Mouse (Mus musculus) kidney, postnatal 0 days (tissue): ENCODE results near the gene Ciita. TPM values are rescaled to one million over a fixed set of nuclear protein-coding genes. Genes with fewer than 3 reads are reported as not detected.

ENCODE experiments used
- ATAC-seq: fragments of 200-750 bp; cut with Nextera tagmentation; replicated peaks from 2 replicates; pipeline ENCODE4 v1.8.0; 2017; ENCODE audit warnings: low read depth, moderate number of reproducible peaks, moderate TSS enrichment, moderate library complexity; ENCODE audit not compliant: low FRiP score
- DNase-seq: peaks from one replicate; pipeline ENCODE4 v3.0.0-alpha.2; 2016; ENCODE audit warnings: low spot score
- H3K27ac ChIP-seq: fragments of 300-500 bp; sonication (generic); 2 replicates; pipeline ENCODE4 v1.5.1; 2014; ENCODE audit warnings: mild to moderate bottlenecking
- H3K27me3 ChIP-seq: fragments of 300-500 bp; sonication (generic); 2 replicates; pipeline ENCODE4 v1.6.1; 2014; ENCODE audit warnings: low read length, mixed read lengths; ENCODE audit not compliant: insufficient read depth
- H3K36me3 ChIP-seq: fragments of 300-500 bp; sonication (generic); 2 replicates; pipeline ENCODE4 v1.6.1; 2014; ENCODE audit warnings: low read length, mixed read lengths; ENCODE audit not compliant: insufficient read depth
- H3K4me1 ChIP-seq: fragments of 300-500 bp; sonication (generic); replicated peaks from 2 replicates; pipeline ENCODE4 v1.6.1; 2014; ENCODE audit warnings: antibody characterized with exemption, low read length, mixed read lengths; ENCODE audit not compliant: insufficient read depth
- H3K4me2 ChIP-seq: fragments of 300-500 bp; sonication (generic); 2 replicates; pipeline ENCODE4 v1.6.1; 2014; ENCODE audit warnings: mild to moderate bottlenecking, low read length, moderate library complexity, mixed read lengths
- H3K4me3 ChIP-seq: fragments of 300-500 bp; sonication (generic); replicated peaks from 2 replicates; pipeline ENCODE4 v1.5.1; 2014; ENCODE audit warnings: low read depth, low read length
- H3K9ac ChIP-seq: fragments of 300-500 bp; sonication (generic); 2 replicates; pipeline ENCODE4 v1.6.1; 2014; ENCODE audit warnings: low read depth, low read length
- H3K9me3 ChIP-seq: fragments of 300-500 bp; sonication (generic); replicated peaks from 2 replicates; pipeline ENCODE4 v1.6.1; 2016; ENCODE audit warnings: low read length, inconsistent platforms, mixed read lengths
- CTCF ChIP-seq: IDR thresholded peaks from 2 replicates; pipeline ENCODE4 v1.5.1; 2016; ENCODE audit warnings: antibody characterized with exemption, low read depth, mild to moderate bottlenecking, moderate library complexity
- WGBS: fragments of 180-500 bp; shearing (Covaris S2); extraction: QIAGEN DNeasy Blood & Tissue Kit; methylation state at CpG from one replicate; pipeline ENCODE4 v1.1.7; 2014; 5-methylcytosine and 5-hydroxymethylcytosine counted together
- polyA plus RNA-seq: library from polyadenylated mRNA; unstranded; fragments of >200 nt; fragmentation: Nextera tagmentation; extraction: Ambion mirVana; gene quantifications from 2 replicates; pipeline ENCODE4 v1.2.1, GENCODE M21; 2015

Gene Ciita
- polyA plus RNA-seq, 1 experiment from 2014 or later, result 0.95 TPM

GRCm38 (mm10) chr16:10544995-10545622, 65.2 kb downstream of the Ciita start, which contains the start of gene Clec16a:
Gene Clec16a (plus strand): TSS chr16:10545339.
- Histone ChIP-seq H3K36me3 (no peaks in the 10 kb centered on the region), H3K4me2 (peak within 1 kb of the TSS; percentile 68), H3K4me3 (peak within 1 kb of the TSS; percentile 89), H3K9ac (peak within 1 kb of the TSS; percentile 82), H3K9me3 (no peaks in the 10 kb centered on the region), H3K27ac (peak within 1 kb of the TSS; percentile 74), H3K4me1 (peaks cover 27% of the 10 kb centered on the region; the same call in 1 of the 2 replicates), H3K27me3 (no peaks in the 10 kb centered on the region)
- ATAC-seq (peak; percentile 92), DNase-seq (peak; percentile 98)
- no peak for TF ChIP-seq CTCF
- WGBS, result under 1% methylated on average over 58 of the region's 58 CpGs

GRCm38 (mm10) chr16:10546865-10547264, 67.0 kb downstream of the Ciita start:
- no peak for DNase-seq
- 56% methylated on average over 3 of the region's 3 CpGs for WGBS
- Histone ChIP-seq H3K27ac (no peak overlapping the region), H3K4me2 (no peak overlapping the region), H3K27me3 (no peaks in the 10 kb centered on the region), H3K4me1 (peaks cover 10% of the 10 kb centered on the region; the same call in 1 of the 2 replicates), H3K4me3 (no peak overlapping the region), H3K36me3 (no peaks in the 10 kb centered on the region), H3K9ac (no peak overlapping the region), H3K9me3 (no peaks in the 10 kb centered on the region)
- TF ChIP-seq CTCF, result no peak
- ATAC-seq, result no peak

GRCm38 (mm10) chr16:10548938-10549337, 69.1 kb downstream of the Ciita start:
- no peak for ATAC-seq
- WGBS, result 66% methylated on average over 3 of the region's 3 CpGs
- Histone ChIP-seq H3K27me3 (no peaks in the 10 kb centered on the region), H3K4me1 (peaks cover 10% of the 10 kb centered on the region; the same call in 1 of the 2 replicates), H3K36me3 (no peaks in the 10 kb centered on the region), H3K27ac (no peak overlapping the region), H3K9me3 (no peaks in the 10 kb centered on the region), H3K4me3 (no peak overlapping the region), H3K9ac (no peak overlapping the region), H3K4me2 (no peak overlapping the region)
- no peak for TF ChIP-seq CTCF
- DNase-seq, result no peak

GRCm38 (mm10) chr16:10549600-10549999, 69.7 kb downstream of the Ciita start:
- no peak for TF ChIP-seq CTCF
- H3K4me2 ChIP-seq, result no peak overlapping the region
- H3K4me1 ChIP-seq, result peaks cover 10% of the 10 kb centered on the region; the same call in 1 of the 2 replicates
- WGBS, result 62% methylated on average over 2 of the region's 2 CpGs
- H3K27ac ChIP-seq, result no peak overlapping the region
- H3K27me3 ChIP-seq, result no peaks in the 10 kb centered on the region
- no peaks in the 10 kb centered on the region for H3K36me3 ChIP-seq
- no peaks in the 10 kb centered on the region for H3K9me3 ChIP-seq
- ATAC-seq (no peak), DNase-seq (no peak)
- no peak overlapping the region for H3K9ac ChIP-seq
- no peak overlapping the region for H3K4me3 ChIP-seq

GRCm38 (mm10) chr16:10551592-10551991, 71.7 kb downstream of the Ciita start:
- DNase-seq (no peak), ATAC-seq (no peak)
- Histone ChIP-seq H3K4me2 (no peak overlapping the region), H3K4me1 (0 out of 2 replicates have a peak, but pooled peaks cover under 1% of the 10 kb centered on the region), H3K9ac (no peak overlapping the region), H3K4me3 (no peak overlapping the region), H3K9me3 (no peaks in the 10 kb centered on the region), H3K27ac (no peak overlapping the region), H3K27me3 (no peaks in the 10 kb centered on the region), H3K36me3 (no peaks in the 10 kb centered on the region)
- WGBS, result 76% methylated on average over 4 of the region's 4 CpGs
- TF ChIP-seq CTCF, result no peak

- Histone ChIP-seq H3K27me3 (no peaks in the 10 kb centered on the region), H3K36me3 (no peaks in the 10 kb centered on the region), H3K4me3 (no peak overlapping the region), H3K4me1 (no peaks in the 10 kb centered on the region), H3K9ac (no peak overlapping the region), H3K4me2 (no peak overlapping the region), H3K9me3 (no peaks in the 10 kb centered on the region), H3K27ac (no peak overlapping the region)
- TF ChIP-seq CTCF, result no peak
- DNase-seq, result no peak
- ATAC-seq, result no peak
- 87% methylated on average over 2 of the region's 2 CpGs for WGBS
Measured at GRCm38 (mm10) chr16:10553858-10554257, 74.0 kb downstream of the Ciita start.

GRCm38 (mm10) chr16:10559991-10560390, 80.1 kb downstream of the Ciita start:
- Histone ChIP-seq H3K9ac (no peak overlapping the region), H3K9me3 (no peaks in the 10 kb centered on the region), H3K4me1 (no peaks in the 10 kb centered on the region), H3K27me3 (no peaks in the 10 kb centered on the region), H3K4me2 (no peak overlapping the region), H3K36me3 (peaks cover 11% of the 10 kb centered on the region; the same call in 1 of the 2 replicates), H3K27ac (no peak overlapping the region), H3K4me3 (no peak overlapping the region)
- no peak for DNase-seq
- TF ChIP-seq CTCF, result no peak
- ATAC-seq, result no peak
- 83% methylated on average over 8 of the region's 8 CpGs for WGBS
